Mouse (Mus musculus): Measurements from ENCODE around the gene Rplp2. TPM values are rescaled to one million over a fixed set of nuclear protein-coding genes. Genes with fewer than 3 reads are reported as not detected.
"Not testable (repeated sequence)": the region's sequence is repeated elsewhere in the genome, so short reads cannot be mapped to it uniquely, and the experiment has no call there.

Rplp2 gene
- 1,100 and 1,341 TPM in 2 replicates for polyA plus RNA-seq (2015; fragmentation: Nextera tagmentation; extraction: Ambion mirVana)

DNA sequence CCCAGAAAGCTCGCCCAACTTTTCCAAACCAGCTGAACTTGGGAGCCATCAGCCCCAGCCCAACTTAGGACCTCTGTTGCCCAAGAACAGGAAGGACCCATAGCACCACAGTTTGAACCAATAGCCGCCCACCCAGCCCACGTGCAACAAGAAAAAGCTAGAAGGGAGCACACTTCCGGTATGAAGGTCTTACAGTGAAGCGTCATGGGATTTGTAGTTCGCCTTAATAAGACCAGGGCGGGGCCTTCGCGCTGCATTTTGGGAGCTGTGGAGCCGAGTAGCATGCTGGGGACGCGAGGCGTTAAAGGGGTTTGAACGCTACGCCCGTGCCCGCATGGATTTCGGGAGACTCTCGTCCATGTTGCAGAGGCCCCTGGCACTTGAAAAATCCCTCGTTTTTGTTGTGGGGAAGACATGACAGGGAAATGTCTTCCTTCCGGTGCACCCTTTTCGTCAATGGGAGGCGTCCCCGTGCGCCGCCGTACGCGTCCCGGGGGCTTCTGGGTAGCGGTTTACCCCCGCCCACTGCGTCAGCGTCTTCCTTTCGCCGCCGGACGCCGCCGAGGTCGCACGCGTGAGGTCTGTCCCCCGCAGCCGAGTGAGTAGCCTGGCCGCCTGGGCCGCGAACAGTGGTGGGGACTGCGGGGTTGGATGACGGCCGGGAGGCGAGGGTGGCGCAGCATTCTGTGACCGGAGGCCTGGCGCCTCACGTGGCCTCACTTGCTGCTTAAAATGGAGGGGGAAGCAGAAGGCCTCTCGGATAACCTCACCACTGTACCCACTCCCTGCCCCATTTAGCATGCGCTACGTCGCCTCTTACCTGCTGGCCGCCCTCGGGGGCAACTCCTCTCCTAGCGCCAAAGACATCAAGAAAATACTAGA is at the start of gene Rplp2:
Gene Rplp2, plus strand, starts transcription at position 261 of the 882 bp plus-strand sequence.
- H3K9ac ChIP-seq = peak within 1 kb of the TSS; percentile 81
- no peaks in the 10 kb centered on the region for H3K9me3 ChIP-seq
- peak; percentile 90 for ATAC-seq (ENCODE audit: insufficient number of reproducible peaks, low FRiP score, low TSS enrichment, low read depth)
- peaks cover 36% of the 10 kb centered on the region for H3K4me1 ChIP-seq
- H3K27me3 ChIP-seq = no peaks in the 10 kb centered on the region
- H3K36me3 ChIP-seq = peaks cover 39% of the 10 kb centered on the region
- peak within 1 kb of the TSS; percentile 53 for H3K4me2 ChIP-seq
- peak within 1 kb of the TSS; percentile 90 for H3K27ac ChIP-seq
- under 1% methylated on average over 63 of the region's 63 CpGs for WGBS
- peak within 1 kb of the TSS; percentile 88 for H3K4me3 ChIP-seq

DNA sequence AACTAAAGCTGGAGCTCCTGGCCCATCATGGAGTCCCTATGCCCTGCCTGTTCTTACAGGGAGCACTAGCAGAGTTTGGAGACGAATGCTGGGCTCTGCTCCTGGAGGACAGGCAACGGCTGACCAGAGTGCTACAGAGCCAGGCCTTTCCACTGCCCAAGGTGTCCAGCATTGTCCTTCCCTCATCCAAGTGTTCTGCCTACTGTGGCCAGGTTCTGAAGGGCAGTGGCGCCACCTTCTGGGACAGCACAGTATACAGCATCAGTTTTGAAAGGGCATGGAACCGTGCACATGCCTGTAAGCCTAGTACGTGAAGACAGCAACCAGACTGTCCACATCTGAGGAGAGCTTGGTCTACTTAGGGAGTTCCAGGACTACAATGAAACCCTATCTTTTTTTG is 43.9 kb upstream of the Rplp2 start:
- 47% methylated on average over 5 of the region's 5 CpGs for WGBS
- H3K4me2 ChIP-seq = no peak overlapping the region
- H3K4me1 ChIP-seq = no peaks in the 10 kb centered on the region
- no peak overlapping the region for H3K27ac ChIP-seq
- no peak for ATAC-seq (ENCODE audit: insufficient number of reproducible peaks, low FRiP score, low TSS enrichment, low read depth)
- H3K27me3 ChIP-seq = no peaks in the 10 kb centered on the region
- no peak overlapping the region for H3K9ac ChIP-seq
- H3K4me3 ChIP-seq = no peak overlapping the region
- peaks cover 51% of the 10 kb centered on the region for H3K36me3 ChIP-seq
- no peaks in the 10 kb centered on the region for H3K9me3 ChIP-seq

DNA sequence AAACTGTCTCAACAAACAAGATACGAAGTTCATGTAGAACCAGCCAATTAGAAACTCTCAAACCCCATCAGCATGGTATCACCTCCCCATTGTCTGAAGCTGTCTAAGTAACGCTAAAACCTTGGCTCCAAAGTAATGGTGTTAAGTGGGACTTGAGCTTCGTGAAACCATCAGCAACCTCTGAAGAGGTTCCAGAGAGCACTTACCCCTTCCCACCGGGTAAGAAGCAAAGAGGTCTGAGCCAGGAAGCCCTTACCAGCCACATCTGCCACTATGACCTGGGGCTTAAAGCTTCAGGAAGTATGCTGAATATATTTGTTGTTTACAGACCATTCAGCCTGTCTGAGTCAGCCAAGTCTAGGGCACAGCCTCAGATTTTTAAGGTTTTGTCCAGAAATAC is 41.7 kb upstream of the Rplp2 start:
- Histone ChIP-seq H3K4me1 (peaks cover 5% of the 10 kb centered on the region; the same call in 1 of the 2 replicates), H3K9me3 (no peaks in the 10 kb centered on the region), H3K36me3 (peaks cover 56% of the 10 kb centered on the region), H3K4me3 (no peak overlapping the region), H3K27me3 (no peaks in the 10 kb centered on the region), H3K9ac (no peak overlapping the region), H3K27ac (no peak overlapping the region), H3K4me2 (no peak overlapping the region)
- WGBS = 80% methylated on average over 4 of the region's 4 CpGs
- no peak for ATAC-seq (ENCODE audit: insufficient number of reproducible peaks, low FRiP score, low TSS enrichment, low read depth)

DNA sequence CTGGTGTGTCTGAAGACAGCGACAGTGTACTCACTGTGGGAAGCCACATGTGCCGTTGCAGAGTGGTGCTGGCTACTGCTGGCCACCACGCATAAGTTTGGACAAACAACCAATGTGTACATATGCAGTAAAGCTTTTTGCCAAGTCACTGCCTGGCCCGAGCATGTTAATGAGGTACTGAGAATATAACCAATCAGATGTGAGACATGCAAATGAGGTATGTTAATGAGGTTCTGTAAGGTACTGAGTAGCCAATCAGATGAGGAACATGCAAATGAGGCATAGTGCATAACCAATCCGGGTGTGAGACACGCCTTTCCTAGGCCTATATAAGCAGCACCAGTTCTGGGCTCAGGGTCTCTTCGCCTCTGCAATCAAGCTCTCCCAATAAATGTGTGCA is 39.5 kb upstream of the Rplp2 start:
- H3K4me1 ChIP-seq; H3K27me3 ChIP-seq; H3K27ac ChIP-seq; H3K4me2 ChIP-seq; H3K9ac ChIP-seq; ATAC-seq (ENCODE audit: insufficient number of reproducible peaks, low FRiP score, low TSS enrichment, low read depth); H3K9me3 ChIP-seq; H3K4me3 ChIP-seq: not testable (repeated sequence)
- H3K36me3 ChIP-seq = peaks cover 46% of the 10 kb centered on the region
- WGBS = 95% methylated on average over 7 of the region's 7 CpGs

DNA sequence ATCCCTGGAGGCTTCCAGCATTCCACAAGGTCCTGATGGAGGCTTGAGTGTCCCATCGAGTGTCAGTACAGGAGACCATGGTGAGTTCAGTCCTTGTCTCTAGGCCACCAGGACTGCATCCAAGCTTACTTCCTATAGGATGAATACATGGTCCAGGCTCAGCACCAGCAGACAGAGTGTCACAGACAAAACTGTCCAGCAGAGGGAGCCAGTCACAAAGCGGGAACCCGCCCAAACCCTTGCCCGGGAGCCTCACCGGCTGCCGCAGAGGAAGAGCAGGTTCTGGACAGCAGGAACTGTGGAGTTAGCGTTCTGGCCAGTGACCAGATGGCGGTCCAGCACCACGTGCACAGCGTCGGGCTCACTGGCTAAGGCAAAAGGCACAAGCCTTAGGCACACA is 38.3 kb upstream of the Rplp2 start:
- Histone ChIP-seq H3K4me1 (peaks cover 12% of the 10 kb centered on the region), H3K4me2 (no peak overlapping the region), H3K9me3 (no peaks in the 10 kb centered on the region), H3K9ac (0 out of 2 replicates have a peak overlapping the region, but pooled peaks have one; percentile 10), H3K27me3 (no peaks in the 10 kb centered on the region), H3K4me3 (no peak overlapping the region), H3K36me3 (peaks cover 39% of the 10 kb centered on the region), H3K27ac (no peak overlapping the region)
- no peak for ATAC-seq (ENCODE audit: insufficient number of reproducible peaks, low FRiP score, low TSS enrichment, low read depth)
- WGBS = 14% methylated on average over 11 of the region's 11 CpGs

DNA sequence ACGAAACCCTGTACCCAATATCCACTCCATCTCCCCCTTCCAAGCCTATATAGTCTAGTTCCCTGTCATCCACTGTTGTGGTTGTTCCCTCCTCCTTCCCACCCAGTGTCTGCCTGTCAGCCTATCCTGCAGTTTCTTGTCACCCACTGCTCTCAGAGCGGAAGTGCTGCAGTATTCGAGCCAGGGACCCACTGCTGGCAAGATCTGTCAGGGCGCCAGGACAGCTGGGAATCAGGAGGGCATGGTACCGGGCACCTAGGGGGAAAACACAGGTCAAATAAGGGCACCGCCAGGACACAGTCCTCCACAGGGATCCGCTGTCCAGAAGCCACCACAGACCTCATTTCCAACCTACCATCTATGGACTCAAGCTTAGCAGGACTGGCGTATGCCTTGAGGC is 36.5 kb upstream of the Rplp2 start:
- ATAC-seq (ENCODE audit: insufficient number of reproducible peaks, low FRiP score, low TSS enrichment, low read depth) = no peak
- Histone ChIP-seq H3K27me3 (no peaks in the 10 kb centered on the region), H3K36me3 (peaks cover 39% of the 10 kb centered on the region), H3K27ac (no peak overlapping the region), H3K9me3 (no peaks in the 10 kb centered on the region), H3K9ac (no peak overlapping the region), H3K4me1 (peaks cover 17% of the 10 kb centered on the region), H3K4me2 (no peak overlapping the region), H3K4me3 (no peak overlapping the region)
- 89% methylated on average over 8 of the region's 8 CpGs for WGBS

DNA sequence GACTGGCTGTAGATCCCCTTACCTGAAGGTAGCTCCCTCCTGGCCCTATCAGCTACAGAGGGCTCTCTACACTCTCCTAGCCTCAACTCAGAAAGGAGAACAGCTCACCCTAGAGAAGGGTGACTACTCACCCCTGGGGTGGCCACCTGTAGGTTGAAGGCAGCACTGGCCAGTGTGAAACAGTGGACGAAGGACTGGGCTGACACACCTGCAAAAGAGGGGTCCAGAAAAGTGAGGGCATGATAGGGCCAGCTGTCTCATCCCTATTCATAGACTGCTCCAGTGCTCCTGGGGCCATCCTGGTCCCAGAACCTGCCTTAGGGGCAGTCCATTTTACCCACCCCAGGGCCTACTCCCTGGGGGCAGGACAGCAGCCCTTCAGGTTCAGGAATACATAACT is 35.5 kb upstream of the Rplp2 start:
- H3K27ac ChIP-seq = no peak overlapping the region
- H3K9me3 ChIP-seq = no peaks in the 10 kb centered on the region
- peaks cover 39% of the 10 kb centered on the region for H3K36me3 ChIP-seq
- H3K27me3 ChIP-seq = no peaks in the 10 kb centered on the region
- peaks cover 17% of the 10 kb centered on the region for H3K4me1 ChIP-seq
- no peak overlapping the region for H3K4me3 ChIP-seq
- H3K4me2 ChIP-seq = no peak overlapping the region
- no peak overlapping the region for H3K9ac ChIP-seq
- 100% methylated on average over 1 of the region's 1 CpGs for WGBS
- no peak for ATAC-seq (ENCODE audit: insufficient number of reproducible peaks, low FRiP score, low TSS enrichment, low read depth)

DNA sequence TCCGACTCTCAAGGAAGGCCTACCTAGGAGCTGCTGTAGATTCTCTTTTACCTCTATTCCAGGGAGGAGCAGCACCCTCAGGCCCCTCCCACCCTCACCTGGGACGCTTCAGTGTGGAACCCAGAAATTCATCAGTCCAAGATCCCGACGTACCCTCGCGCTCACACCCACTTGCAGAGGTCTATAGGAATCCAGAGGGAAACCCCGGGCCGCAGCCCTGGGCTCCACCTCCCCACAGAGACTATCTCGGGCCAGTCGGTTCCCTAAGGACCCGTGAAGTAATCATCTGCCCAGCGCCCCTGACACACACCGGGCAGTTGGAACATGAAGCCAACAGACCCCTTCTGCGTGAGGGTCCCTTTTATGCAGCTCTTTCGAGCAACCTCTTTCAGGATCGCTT is 33.8 kb upstream of the Rplp2 start:
- Histone ChIP-seq H3K27me3 (no peaks in the 10 kb centered on the region), H3K27ac (peak overlapping the region; percentile 83), H3K36me3 (peaks cover 32% of the 10 kb centered on the region), H3K9me3 (no peaks in the 10 kb centered on the region), H3K9ac (peak overlapping the region; percentile 69), H3K4me1 (peaks cover 17% of the 10 kb centered on the region), H3K4me2 (peak overlapping the region; percentile 79), H3K4me3 (peak overlapping the region; percentile 62)
- ATAC-seq (ENCODE audit: insufficient number of reproducible peaks, low FRiP score, low TSS enrichment, low read depth) = no peak
- 2% methylated on average over 16 of the region's 16 CpGs for WGBS

DNA sequence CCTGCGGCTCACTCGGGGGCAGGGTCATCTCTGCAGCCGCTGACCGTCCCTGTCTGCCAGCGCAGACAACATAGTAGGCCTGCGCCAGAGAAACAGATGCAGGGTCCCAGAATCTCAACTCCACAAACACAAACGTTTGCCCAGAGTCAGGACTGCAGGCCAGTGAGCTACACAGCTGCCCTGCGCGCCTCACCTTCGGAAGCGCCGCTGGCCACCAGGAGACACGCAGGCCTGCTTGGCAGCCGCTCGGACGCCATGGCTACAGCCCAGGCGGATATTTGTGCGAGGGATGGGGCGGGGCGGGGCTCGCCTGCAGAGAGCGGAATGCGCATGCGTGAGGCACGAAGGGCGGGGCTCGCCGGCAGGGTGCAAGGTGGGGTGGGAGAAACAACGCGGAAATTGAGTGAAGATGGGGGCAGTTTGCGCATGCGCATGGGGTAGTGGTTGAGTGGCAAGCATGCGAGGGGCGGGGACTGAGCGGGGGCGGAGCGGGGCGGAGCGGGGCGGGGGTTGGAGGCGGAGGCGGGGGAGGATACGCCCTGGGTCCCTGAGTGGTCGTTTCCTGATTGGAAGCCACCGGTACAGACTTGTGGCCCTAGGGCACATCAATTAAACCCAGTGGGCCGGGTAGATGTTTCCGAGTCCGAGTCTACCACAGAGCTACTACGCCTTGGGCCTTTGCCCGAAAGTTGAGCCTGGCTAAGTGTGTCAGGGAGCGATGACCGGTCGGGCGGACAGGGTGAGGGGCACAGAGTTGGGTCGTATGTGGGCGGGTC is 33.2 kb upstream of the Rplp2 start, which contains the start of gene Gatd1:
Gene Gatd1, minus strand, starts transcription at position 328 of the 776 bp plus-strand sequence.
- Histone ChIP-seq H3K4me1 (peaks cover 14% of the 10 kb centered on the region), H3K36me3 (peaks cover 25% of the 10 kb centered on the region), H3K27me3 (no peaks in the 10 kb centered on the region), H3K9me3 (no peaks in the 10 kb centered on the region), H3K4me2 (peak within 1 kb of the TSS; percentile 79), H3K27ac (peak within 1 kb of the TSS; percentile 83), H3K4me3 (peak within 1 kb of the TSS; percentile 62), H3K9ac (peak within 1 kb of the TSS; percentile 69)
- under 1% methylated on average over 55 of the region's 56 CpGs for WGBS
- peak; percentile 89 for ATAC-seq (ENCODE audit: insufficient number of reproducible peaks, low FRiP score, low TSS enrichment, low read depth)

DNA sequence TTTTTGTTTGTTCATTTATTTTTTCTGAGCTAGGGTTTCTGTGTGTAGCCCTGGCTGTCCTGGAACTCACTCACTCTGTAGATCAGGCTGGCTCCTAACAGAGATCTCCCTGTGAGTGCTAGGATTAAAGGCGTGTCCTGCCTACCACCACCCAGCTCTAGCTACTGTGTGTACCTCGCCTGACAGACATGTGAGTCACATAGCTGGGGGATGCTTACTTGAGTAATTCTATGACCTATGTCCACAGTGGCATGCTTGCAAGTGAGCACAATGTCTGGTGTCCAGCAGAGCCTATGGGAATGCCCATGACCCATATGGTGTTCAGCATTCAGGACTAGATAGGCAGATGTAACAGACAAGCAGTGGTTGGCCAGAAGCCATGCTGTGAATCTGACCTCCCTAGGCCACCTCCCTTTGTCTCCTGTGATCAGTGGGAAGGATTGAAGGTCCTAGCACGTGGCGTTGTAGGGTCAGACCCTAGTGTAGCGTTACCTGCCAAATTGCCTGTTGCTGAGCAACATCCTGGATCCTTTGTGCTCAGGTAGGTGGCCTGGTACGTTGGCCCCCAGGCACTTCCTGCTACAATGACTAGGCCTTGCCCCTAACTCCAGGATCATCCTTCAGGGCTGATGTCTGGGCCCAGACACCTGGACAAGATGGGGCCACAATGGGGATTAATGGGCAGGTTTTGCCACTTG is 30.9 kb upstream of the Rplp2 start:
- Histone ChIP-seq H3K4me1 (peaks cover 12% of the 10 kb centered on the region), H3K27me3 (no peaks in the 10 kb centered on the region), H3K27ac (no peak overlapping the region), H3K4me2 (no peak overlapping the region), H3K36me3 (peaks cover 3% of the 10 kb centered on the region; the same call in 1 of the 2 replicates), H3K9ac (no peak overlapping the region), H3K9me3 (no peaks in the 10 kb centered on the region), H3K4me3 (no peak overlapping the region)
- no peak for ATAC-seq (ENCODE audit: insufficient number of reproducible peaks, low FRiP score, low TSS enrichment, low read depth)
- 78% methylated on average over 6 of the region's 6 CpGs for WGBS

DNA sequence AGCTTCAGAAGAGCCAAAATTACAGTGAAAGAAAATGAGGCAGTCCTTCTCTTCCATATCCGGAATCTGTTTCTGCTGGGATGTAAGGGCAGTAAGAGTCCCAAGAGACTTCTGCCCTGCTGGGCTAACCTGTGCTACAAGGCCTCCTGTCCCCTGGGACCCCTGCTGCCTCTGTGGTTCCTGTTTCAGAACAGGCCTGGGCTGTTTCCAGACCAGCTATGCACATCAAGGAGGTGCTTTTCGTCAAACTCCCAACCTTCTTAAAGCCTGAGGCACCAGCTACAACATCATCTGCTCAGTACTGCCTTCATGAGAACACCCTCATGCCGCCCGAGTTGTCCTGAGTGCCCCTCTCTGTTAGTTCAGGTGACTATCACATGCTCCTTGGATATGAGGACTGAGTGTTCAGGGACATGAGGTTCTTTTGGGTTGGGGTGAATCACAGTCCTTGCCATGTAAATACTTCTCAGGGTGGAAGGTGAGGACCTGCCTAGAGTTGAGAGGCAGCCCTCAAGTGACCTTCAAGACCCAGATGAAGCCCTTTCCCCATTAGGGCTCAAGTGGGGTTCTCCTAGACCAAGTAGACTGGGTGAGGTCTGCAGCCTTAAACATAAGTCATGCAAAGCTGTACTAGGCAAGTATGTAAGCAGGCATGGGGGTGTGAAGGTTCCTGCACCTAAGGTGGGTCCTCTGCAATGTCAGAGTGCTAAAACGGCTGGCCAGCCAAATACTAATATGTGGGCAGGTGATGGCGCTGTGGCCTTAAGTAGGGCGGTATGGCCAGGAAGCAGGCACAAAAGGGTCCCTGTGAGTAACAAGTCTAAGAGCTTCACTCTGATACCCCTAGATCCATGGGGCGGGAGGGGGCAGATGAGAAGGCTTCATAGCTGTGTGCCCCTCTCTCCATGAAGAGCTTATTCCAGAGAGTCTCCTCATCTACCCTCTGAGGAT is 29.2 kb upstream of the Rplp2 start:
- no peak overlapping the region for H3K9ac ChIP-seq
- 74% methylated on average over 8 of the region's 8 CpGs for WGBS

More for the DNA sequence above, 29.2 kb upstream of the Rplp2 start:
- Histone ChIP-seq H3K4me2 (no peak overlapping the region), H3K4me1 (peaks cover 8% of the 10 kb centered on the region), H3K27me3 (no peaks in the 10 kb centered on the region), H3K36me3 (no peaks in the 10 kb centered on the region), H3K4me3 (no peak overlapping the region), H3K9me3 (no peaks in the 10 kb centered on the region), H3K27ac (no peak overlapping the region)
- ATAC-seq (ENCODE audit: insufficient number of reproducible peaks, low FRiP score, low TSS enrichment, low read depth) = no peak

Measured in limb, embryonic 15.5 days (tissue).